Mouse (Mus musculus) Patski (cell line): ENCODE measurements around the gene Btbd3. TPM values are rescaled to one million over a fixed set of nuclear protein-coding genes. Genes with fewer than 3 reads are reported as not detected.

ENCODE experiments used
- ATAC-seq: fragments of 100-300 bp; one replicate; pipeline ENCODE4 v1.8.0; 2021
- CTCF ChIA-PET: fragments of 350-600 bp; sonication (Branson Sonifier 250); formaldehyde crosslinking; loops from one replicate; lab custom pipeline; 2022; ENCODE audit warnings: inconsistent platforms; lab: Charles Lee
- POLR2A ChIA-PET: fragments of 350-600 bp; sonication (Branson Sonifier 250); formaldehyde crosslinking; loops from one replicate; lab custom pipeline; 2022; ENCODE audit warnings: antibody characterized with exemption, inconsistent platforms; lab: Charles Lee
- DNase-seq: peaks from one replicate; pipeline ENCODE4 v3.0.0-alpha.2; 2011; ENCODE audit warnings: low read depth, low spot score
- H3K27me3 ChIP-seq: fragments of 371-371 bp; one replicate; pipeline ENCODE4 v1.5.1; 2021
- CTCF ChIP-seq: fragments of 100-300 bp; IDR thresholded peaks from one replicate; pipeline ENCODE4 v1.5.1; 2021
- in situ Hi-C: fragments of 300-500 bp; cut with MboI; formaldehyde crosslinking; loops from 3 replicates; pipeline ENCODE4 v1.11.1; 2018; ENCODE audit warnings: low pct_unique_long_range_greater_than_20kb, mixed read lengths
- polyA plus RNA-seq: library from polyadenylated mRNA; unstranded; gene quantifications from one replicate; pipeline ENCODE4 v1.2.3, GENCODE M21; 2021

Gene Btbd3
- polyA plus RNA-seq, 1 experiment from 2014 or later: 12.2 TPM

DNA sequence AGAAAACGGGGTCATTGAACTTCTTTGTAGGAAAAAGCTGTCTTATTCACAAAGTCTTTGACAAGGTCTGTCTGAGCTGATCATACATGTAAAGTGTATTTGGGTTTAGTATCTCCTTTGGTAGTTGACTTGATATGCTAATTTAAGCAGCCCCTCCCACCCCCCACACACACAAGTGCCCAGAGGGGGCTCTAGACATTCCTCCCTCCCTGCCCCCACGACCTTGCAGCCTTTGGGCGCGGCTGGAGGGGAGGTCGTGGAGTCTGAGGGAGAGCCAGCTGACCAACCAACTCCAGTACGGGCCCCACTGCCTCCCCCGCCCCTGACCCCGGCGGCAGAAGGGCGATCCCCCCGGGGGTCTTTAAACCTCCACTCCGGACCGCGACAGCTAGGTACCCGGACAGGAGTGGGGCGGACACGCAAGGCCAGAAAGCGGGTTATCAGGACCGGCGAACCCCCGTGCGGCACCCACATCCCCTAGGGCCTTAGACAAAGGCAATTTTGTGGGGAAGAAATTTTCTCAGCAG, 211.7 kb downstream of the Btbd3 start:
- in situ Hi-C loops: no loop called here
- DNase-seq: no peak
- ATAC-seq: no peak
- ChIA-PET POLR2A (no interaction called here), CTCF (no interaction called here)
- no peaks in the 10 kb centered on the region for H3K27me3 ChIP-seq
- TF ChIP-seq CTCF: no peak

DNA sequence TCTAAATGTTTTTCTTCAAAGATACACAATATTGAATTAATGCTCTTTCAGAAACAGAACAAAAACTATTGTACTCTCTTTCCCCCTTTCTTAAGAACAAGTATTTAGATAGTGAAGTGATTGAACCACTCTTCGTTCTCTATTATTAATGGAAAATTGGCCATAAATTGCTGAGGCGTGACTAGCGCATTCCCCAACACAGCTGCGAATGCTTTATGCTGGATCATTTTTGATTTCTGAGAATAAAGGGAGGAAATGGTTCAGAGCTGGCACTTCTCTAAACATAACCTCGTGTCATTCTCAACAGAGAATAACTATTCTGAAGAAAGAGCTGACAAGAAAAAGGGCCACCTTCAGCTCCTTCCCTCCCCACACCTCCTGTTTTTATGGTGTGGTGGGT, 217.0 kb downstream of the Btbd3 start:
- no peak for TF ChIP-seq CTCF
- CTCF ChIA-PET: interaction anchor here (1.4 kb wide), 1 partner anchor 13 kb away, joined by 5 read pairs; no protein-coding TSS in a partner anchor
- DNase-seq (no peak), ATAC-seq (no peak)
- in situ Hi-C loops: no loop called here
- POLR2A ChIA-PET: no interaction called here
- H3K27me3 ChIP-seq: no peaks in the 10 kb centered on the region

DNA sequence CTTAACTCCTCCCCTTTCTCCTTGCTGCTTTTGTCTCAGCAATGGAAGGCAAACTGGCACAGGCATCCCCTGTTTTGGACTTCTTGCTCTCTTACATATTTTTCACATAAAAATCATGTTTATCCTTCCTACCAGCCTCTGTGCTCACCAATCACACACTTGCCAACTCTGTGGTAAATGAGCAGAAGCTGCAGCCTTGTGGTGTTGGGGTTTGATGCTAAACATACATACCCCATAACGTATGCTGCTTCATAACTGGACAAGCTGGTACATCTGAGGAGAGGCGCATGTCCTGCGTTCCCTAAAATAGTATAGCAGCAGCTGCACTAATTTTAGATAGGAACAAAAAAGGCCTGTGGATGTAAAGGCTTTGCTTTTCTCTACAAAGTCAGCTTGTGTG, 220.1 kb downstream of the Btbd3 start:
- DNase-seq: no peak
- in situ Hi-C loops: no loop called here
- no peak for ATAC-seq
- CTCF ChIA-PET: no interaction called here
- POLR2A ChIA-PET: no interaction called here
- H3K27me3 ChIP-seq: no peaks in the 10 kb centered on the region
- no peak for TF ChIP-seq CTCF

DNA sequence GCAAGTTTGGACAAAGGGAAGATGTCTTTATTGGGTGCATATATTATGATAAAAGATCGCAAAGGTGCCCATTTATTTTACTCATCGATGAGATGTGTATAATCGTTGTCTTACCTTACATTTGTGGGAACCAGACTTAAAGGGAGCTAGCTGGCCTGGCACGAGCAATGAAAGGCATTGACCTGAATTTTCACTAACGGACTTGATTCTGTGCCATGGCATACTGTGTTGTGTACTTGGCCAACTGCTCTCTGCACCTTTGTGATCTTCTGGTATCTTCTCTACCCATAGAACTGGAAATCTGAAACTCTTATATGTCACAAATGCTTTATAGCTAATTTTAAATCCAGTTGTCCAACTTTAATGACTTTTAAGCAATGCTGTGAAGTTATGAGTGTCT, 220.9 kb downstream of the Btbd3 start:
- in situ Hi-C loops: no loop called here
- DNase-seq (no peak), ATAC-seq (no peak)
- no peak for TF ChIP-seq CTCF
- ChIA-PET POLR2A (no interaction called here), CTCF (no interaction called here)
- no peaks in the 10 kb centered on the region for H3K27me3 ChIP-seq

DNA sequence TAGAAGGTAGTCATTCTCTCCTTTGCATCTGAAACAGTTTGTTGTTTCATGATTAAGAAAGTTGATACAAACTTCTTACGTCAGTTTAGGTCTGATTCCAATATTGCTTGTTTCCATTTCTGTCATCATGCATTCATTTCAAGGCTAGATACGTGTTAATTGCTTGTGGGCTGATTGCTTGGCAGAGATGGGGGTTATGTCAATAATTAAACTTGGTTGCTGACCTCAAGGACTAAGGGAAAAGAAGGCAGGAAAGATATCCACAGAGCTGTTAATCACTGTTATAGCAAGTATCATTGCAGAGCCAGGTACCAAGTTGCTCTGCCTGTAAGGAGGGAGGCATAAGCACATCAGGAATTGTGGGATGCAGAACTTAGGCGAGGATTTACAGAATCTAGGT, 226.2 kb downstream of the Btbd3 start:
- H3K27me3 ChIP-seq: no peaks in the 10 kb centered on the region
- ATAC-seq (no peak), DNase-seq (no peak)
- in situ Hi-C loops: no loop called here
- no peak for TF ChIP-seq CTCF
- ChIA-PET POLR2A (no interaction called here), CTCF (no interaction called here)

GRCm38 (mm10) chr2:138484871-138485270, 228.5 kb downstream of the Btbd3 start:
- POLR2A ChIA-PET: no interaction called here
- CTCF ChIA-PET: no interaction called here
- DNase-seq: no peak
- no peak for TF ChIP-seq CTCF
- in situ Hi-C loops: no loop called here
- no peaks in the 10 kb centered on the region for H3K27me3 ChIP-seq
- no peak for ATAC-seq

GRCm38 (mm10) chr2:138490688-138491405, 234.5 kb downstream of the Btbd3 start:
- CTCF ChIA-PET: no interaction called here
- no peak for TF ChIP-seq CTCF
- DNase-seq (no peak), ATAC-seq (no peak)
- in situ Hi-C loops: no loop called here
- POLR2A ChIA-PET: no interaction called here
- H3K27me3 ChIP-seq: no peaks in the 10 kb centered on the region

DNA sequence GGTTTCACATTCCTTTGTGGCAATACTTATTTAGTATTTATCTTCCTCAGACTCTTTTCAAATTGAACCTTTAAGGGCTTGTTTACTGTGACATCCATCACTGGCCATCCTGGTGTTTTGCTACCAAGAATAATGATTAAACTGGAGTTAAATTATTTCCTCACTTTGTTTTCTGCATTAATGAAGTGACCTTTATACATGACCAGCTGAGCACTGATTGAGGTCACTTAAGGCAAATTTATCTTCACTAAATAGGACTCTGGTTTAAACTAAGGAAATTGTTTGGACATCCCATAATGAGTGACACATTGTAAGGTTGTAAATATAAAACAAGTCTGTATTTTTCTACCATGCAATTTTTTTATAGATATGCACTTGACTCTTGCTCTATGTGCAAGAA, 235.8 kb downstream of the Btbd3 start:
- CTCF ChIA-PET: no interaction called here
- ATAC-seq (no peak), DNase-seq (no peak)
- no peak for TF ChIP-seq CTCF
- POLR2A ChIA-PET: no interaction called here
- in situ Hi-C loops: no loop called here
- no peaks in the 10 kb centered on the region for H3K27me3 ChIP-seq

DNA sequence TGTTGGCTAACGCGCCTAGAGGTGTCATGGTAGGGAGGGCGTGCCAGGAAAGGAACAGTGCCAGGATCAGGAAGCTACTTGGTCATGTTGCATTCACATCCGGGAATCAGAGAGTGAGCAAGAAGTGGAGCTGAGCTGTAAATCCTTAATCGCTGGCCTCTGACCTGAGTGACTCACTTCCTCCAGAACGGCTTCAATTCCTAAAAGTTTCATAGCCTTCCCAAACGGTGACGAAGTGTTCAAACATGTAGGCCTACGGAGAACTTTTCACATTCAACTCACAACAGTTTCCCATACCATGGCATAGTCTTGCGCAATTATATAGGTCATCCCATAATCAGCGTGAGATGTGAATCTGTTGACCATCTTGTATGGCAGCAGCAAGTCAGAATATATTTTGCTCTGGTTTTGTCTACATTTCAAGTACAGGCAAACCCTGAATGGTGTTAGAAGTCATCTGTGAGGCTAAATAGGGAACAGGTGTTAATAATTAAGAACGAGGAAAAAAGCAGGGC, 247.6 kb downstream of the Btbd3 start:
- ChIA-PET POLR2A (no interaction called here), CTCF (no interaction called here)
- TF ChIP-seq CTCF: no peak
- in situ Hi-C loops: no loop called here
- no peaks in the 10 kb centered on the region for H3K27me3 ChIP-seq
- ATAC-seq: no peak
- no peak for DNase-seq

DNA sequence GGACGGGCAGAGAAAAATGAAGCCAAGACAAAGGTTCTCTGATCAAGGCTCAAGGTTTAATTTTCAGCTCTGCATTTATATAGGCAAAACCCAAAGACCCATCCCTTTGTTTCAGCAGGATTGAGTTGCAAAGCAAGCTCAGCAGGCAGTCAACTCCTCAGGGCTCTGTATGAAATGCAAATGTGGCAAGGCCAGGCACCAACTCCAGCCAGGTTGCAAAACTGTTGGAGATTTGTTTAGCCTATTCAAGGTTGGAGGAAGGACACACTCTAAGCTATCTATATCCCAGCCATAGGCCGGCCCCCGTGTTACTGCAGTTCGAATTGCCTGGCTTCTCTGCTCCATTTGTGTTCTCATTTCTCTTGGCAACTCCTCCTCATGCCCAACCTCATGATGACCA, 259.2 kb downstream of the Btbd3 start:
- ATAC-seq (no peak), DNase-seq (no peak)
- ChIA-PET CTCF (no interaction called here), POLR2A (no interaction called here)
- H3K27me3 ChIP-seq: no peaks in the 10 kb centered on the region
- in situ Hi-C loops: no loop called here
- TF ChIP-seq CTCF: no peak

- POLR2A ChIA-PET: no interaction called here
- CTCF ChIA-PET: no interaction called here
- TF ChIP-seq CTCF: no peak
- DNase-seq: no peak
- no peak for ATAC-seq
- in situ Hi-C loops: no loop called here
- no peaks in the 10 kb centered on the region for H3K27me3 ChIP-seq
Measured at GRCm38 (mm10) chr2:138528461-138528860, 272.1 kb downstream of the Btbd3 start.
